Mouse (Mus musculus): ENCODE data around the gene B3galt5.

The B3galt5 gene

DNA sequence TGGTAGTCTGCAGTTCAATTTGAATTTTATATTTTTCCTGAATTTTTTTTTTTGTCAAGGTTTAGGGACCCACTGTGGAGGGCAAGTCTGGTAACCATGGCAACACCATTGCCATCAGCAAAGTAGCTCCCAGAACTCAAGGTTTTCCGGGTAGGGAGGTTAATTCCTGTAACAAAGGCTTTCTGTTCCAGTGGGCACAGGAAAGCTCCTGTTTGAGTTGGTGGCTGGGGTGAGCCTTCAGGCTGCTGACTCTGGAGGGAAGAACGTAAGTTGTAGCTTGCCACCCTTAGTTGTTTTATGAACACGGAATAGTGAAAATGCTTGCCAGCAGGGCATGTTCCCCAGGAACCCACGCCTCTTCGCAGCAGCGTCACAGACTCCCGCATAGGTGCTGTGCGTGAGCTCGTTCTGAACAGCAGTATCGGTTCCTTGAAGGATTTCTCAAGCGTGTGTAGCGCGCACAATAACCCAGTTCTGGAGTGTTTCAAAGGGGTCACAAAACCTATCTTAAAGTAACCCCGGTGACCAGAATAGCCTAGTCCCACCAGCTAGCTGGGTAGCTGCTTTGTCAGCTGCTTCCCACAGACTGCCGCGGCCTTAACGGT lies at the start of gene B3galt5:
Gene B3galt5 (plus strand): TSS at position 436 of the 605 bp plus-strand sequence.
- DNase-seq: no peak

DNA sequence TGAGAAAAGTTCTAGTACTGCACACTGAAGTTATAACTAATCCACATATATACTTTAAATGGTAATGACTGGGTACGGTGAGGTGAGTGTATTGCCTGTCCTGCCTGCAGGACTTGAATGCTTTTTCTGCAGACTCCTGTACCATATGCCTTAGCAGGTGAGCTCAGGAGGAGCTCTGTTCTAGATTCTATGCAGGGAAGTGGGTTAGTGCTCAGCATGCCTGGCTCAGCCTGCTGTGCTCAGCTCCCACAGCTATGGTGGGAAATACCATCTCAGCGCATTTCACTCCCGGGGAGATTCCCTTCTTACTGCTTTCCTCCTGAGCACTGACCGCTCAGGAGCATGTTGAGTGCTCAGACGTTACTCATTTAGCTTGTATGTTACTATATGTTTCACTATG lies 48.0 kb upstream of the B3galt5 start:
- no peak for DNase-seq

DNA sequence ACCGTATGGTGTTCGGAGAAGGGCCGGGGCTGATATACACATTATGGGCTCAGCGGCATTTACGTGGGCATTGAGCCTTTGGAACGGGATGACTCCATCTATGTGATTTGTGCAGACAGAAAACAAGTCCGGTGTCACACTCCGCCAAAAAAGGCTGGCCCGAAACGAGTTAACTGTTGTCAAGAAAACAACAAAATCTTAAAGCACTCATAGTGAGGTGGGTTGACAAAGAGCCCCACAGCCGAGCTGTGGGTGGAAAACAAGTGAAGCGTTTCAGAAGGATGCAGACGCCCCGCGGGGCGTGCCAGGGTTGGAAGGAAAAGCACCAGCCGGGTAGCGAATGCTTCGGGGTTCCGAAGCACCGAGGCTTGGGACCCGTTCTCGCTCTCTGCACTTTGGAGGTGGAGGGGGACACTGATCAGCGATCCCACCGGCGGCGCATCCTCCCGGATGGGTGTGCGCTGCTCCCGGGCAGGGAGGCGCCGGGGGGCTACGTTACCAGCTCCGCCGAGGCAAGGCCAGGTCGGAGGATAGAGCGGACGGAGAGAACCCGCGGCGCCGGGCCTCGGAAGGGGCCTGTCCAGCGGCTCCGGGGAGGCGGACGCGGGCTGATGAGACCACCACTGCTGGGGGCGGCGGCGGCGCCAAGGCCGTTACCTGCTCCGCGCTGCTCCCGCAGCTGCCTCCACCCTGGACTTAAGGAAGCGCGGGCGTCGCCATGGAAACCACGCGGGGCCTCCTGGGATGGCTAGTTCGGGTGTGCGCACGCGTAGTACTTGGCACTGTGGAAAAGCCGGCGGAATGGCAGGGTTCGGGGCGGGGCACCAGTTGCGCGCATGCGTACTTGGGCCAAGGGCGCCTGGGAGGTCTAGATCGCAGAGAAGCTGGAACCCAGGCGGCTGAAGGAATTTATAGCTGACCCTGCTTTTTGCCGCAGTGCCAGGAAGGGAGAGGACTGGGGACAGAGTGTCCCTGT lies 43.8 kb upstream of the B3galt5 start, which contains the start of gene Lca5l:
Gene Lca5l (minus strand): TSS at position 741 of the 976 bp plus-strand sequence.
- DNase-seq: peak; percentile 98

DNA sequence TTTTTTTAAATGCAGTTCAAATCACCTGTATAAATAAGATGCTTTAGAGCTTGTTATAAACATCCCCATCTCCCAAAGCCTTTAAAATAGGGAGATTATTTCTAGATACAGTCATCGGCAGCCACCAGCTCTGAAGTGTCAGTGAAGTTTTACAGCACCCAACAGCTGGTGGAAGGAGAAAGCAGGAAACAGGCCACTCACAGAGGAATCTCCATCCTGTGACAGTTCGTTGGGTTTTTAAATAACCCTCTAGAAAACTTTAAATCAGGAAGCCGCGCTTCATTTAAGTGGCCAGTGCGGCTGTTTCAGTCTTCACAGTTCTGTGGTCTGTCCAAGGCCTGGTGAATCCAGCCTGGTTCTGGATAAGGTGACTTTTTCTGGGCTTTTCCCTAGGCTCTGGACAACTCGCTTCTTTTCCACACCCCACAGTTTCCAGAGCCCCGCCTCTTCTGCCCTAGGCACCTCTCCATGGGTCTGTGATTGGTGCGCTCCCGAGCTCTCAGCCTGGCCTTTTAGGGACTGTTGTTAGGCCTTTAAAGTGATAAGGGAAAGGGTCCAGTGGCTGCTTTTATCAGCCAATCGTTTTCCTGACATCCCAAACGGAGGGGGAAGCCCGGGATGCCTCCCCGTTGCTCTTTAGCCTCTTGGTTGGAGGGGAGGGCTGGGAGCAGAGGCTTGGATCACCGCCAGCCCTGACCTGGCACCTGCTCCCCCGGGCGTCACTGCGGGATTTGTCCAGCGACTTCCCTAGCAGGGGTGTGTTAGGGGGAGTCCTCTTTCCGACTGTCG lies 35.5 kb upstream of the B3galt5 start, which contains the start of gene Sh3bgr:
Gene Sh3bgr (plus strand): TSS at position 538 of the 789 bp plus-strand sequence.
- peak; percentile 27 for DNase-seq

DNA sequence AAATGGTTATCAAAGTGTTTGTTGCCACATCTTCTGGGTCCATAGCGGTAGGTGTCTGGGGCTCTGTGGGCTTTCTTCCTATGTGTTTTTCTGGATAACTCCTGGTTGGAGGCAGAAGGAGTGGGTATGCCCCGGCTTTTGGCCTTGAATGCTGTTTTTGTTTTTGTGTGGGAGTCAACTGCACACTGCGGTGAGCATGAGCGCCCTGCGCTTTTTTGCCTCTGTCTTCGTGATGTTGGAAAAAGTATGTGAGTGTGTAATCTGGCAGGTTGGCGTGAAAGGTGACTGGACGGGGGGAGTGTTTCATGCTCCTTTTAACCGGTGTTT lies 34.9 kb upstream of the B3galt5 start:
- DNase-seq: no peak

DNA sequence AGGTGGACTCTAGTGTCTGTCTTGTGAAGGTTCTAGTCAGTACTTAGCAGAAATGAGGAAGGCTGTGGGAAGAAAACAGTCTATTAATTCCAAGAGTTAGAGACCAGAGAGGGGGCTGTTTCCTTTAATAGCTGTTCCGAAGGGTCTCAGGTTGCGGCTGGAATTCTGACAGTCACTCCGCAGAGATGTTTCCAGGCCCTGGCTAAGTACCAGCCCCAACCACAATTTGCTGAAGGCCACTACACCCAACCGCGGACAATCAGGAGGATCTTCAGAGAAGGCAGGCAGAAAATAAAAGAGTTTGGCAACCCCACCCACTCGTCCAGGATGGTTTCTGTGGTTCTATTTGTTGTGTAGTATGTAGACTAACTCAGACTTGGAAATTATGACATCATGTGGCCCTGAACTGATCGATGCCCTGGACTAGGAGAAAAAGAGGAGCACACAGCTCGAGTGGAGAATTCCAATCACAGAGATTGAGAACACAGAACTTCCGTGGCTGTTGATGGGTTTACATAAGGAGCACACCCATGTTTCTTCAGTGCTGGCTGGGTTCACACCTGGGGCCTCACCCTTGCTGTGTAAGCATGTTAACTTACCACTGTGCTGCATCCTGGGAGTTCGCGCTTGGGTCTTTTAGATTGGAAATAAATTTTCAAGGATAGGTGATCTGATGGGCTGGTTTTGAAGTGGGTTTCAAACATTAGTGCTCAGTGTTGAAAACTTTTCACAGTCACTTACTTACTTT lies 33.9 kb upstream of the B3galt5 start:
- no peak for DNase-seq

DNA sequence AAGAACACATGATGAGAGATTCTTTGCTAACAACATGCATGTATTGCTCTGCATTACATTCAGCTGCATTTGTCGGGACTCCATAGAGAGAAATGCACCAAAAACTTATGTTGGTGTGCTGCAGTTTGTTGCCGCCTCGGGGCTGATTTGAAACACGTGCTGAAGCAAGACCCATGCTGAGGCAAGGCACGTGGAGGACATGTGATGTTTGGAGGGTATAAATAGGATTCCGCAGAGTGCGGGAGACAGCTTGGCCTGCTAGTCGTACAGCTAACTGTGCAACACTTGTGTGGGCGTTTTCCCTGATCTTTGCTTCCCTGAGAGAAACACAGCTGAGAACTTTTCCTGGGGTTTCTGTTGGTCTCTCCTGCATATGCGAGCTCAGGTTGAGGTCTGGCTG lies 25.8 kb upstream of the B3galt5 start:
- no peak for DNase-seq

DNA sequence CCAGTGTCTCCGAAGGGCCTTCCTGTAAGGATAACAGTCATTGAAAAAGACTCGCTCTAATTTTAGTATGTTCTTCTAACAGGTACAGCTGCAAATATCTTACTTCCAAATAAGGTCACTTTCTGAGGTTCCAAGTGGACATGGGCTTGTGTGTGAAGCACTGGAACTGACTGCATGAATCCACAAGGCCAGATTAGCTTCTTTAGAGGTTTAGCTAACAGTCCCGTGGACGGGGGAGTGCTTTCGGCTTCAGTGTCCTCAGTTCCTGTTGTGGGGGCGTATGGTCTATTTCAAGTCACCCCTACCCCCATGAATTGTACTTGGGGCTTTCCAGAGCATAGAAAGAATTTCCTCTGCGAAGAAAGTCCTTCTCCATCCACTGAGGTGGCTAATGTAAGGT lies 24.7 kb upstream of the B3galt5 start:
- DNase-seq: no peak

DNA sequence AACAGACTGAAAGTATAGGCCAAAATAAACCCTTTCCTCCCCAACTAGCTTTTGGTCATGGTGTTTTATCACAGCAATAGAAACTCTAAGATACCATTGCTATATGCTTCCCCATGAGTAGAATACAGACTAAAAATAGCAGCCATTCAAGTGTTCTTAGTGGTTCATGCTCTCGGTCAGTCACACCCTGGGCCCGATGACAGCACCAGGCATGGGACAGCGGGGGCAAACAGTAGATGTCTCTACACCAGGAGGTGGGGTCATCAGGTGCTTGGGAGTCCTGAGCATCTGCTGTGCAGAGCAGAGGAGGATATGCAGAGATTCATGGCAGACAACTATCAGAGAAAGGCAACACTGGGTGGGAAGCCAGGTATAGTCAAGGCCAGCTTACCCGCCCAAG lies 22.6 kb upstream of the B3galt5 start:
- DNase-seq: no peak

DNA sequence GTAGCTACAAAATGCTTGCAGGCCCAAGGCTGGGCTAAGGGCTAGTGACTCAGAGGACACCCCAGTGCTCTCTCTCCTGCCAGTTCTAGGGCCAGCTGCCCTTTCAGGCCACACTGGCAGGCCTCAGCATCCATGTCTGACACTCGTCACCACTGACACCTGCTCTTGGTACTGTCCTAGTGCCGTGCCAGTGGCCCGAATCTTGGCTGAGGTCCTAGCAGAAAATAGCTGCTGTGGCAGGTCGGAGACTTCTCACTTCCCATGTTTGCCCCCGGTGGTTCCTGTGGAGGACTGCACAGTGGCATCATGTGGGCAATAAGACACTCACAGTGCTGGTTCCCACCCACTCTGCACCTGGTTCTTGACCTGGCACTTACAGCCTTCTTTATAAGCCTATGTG lies 14.1 kb upstream of the B3galt5 start:
- DNase-seq: no peak

DNA sequence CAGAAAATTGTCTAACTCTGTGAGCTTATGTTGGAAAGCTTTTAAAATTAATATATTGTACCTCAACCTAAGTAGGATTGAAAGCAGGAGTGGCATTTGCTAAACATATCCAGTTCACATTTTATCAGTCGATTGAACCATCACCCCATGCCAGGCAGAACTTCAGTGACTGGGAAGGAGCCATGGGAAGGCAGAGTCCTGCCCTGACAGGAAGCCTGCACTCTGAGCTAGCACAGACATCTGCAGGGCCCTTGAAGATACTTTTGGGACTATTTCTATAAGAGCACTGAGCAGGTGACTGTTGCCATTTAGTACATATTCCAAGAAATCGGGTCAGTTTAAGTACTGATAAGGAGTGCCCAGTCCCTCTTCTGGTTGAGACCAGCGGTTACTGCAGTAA lies 13.6 kb upstream of the B3galt5 start:
- DNase-seq: no peak

DNA sequence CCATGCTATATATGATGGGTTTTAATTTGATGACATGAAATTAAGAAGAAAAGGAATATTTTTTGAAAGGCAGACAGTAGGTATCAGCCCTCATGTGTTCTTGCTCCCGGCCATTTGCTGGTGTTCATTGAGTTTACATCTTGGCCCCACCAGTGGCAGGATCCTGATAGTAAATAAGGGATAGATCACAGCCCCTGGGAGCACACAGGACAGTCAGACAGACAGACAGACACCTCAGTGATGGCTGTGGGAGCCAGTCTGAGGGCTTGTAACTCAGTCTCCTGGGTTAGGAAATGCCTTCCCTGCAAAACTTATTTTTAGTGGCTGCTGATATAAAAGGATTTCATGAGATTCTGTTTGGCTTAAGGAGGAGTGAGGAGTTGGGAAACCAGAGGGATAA lies 13.1 kb upstream of the B3galt5 start:
- no peak for DNase-seq

DNA sequence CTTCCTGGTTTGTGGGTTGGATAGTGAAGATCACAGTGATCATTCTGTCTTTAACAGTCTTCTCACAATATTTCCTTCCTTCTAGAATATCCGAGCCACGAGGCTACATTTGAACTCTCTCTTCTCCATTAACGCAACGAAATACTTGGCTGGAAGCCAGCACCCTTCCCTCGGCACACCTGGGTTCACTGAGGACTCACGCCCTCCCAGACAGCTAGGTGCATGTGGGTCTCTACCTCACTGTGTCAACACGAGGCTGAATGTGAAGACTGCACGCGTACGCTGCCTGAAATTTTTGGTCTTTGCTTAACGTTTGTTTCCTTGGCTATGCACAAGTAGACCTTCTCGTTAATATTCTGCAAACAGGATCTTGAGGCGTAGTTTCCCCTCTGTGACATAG lies 7.2 kb upstream of the B3galt5 start:
- DNase-seq: no peak

DNA sequence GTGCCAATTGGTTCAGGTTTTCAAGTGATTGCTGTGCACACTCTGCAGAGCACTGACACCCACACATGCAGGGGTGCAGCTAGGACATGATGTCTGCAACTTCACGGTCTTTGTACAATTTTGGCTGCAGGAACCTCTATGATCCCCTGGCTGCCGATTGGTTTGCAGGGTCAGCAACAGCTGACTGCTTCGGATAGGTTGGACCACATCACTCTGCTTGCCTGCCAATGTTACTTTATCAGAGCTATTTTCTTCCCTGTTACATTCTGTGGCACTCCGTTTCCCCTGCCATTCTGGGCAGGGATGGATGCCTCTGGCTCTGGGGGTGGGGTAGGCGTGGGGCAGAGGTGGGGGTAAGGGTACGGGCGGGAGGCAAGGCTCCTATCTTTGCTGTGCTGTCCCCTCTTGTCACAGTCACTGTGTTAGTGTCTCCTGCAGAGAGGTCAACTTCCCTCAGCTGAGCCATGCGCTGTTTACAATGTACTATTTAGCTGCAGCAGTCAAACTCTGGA lies 6.5 kb upstream of the B3galt5 start:
- no peak for DNase-seq

DNA sequence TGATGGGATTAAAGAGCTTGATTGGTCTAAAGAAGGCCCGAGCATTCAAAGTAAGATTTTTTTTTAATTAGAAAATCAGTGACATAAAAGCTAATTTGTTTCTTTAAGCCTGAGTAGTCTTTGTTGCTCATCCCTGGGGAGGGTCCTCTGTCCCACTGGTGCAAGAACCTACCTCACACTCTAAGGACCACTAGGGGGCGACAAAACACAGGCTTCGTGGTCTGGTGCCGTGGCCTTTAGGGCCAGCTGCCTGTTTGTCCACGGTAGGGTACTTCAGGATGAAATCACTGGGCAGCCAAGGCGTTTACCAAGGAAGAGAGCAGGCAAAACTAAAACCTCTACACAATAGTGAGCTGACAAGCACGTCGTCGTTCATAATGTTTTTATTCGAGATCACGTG lies 5.2 kb upstream of the B3galt5 start:
- peak; percentile 61 for DNase-seq

DNA sequence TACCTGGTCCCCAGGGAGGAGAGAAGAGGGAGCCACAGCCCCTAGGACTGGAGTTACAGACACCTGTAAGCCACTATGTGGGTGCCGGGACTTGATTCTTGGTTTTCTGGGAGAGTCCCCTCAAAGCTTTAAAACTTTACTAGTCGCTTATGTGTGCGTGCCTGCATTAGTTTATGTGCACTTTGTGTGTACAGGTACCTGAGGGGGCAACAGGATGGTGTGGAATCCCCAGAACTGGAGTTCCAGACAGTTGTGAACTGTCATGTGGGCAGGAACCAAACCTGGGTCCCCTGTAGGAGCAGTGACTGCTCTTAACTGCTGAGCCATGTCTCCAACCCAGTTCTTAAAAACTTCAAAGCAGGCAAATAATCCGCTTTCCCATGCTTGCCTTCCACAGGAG lies 4.3 kb upstream of the B3galt5 start:
- no peak for DNase-seq

DNA sequence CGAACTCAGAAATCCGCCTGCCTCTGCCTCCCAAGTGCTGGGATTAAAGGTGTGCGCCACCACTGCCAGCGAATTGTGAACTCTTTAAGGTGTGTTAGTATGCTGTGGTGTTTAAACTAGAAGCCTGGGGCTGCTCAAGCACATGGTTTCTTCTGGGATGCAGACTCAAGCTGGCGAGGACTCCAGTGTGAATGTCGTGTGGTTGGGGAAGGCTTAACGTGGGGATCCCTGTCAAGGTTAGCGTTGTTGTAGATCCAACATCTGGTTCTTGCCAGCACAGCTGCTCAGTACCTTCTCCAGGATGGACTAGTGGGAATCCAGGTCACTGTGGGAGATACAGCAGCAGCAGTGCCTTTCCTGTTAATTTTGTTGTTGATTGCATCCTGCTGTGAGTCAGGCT lies 3.6 kb upstream of the B3galt5 start:
- no peak for DNase-seq

DNA sequence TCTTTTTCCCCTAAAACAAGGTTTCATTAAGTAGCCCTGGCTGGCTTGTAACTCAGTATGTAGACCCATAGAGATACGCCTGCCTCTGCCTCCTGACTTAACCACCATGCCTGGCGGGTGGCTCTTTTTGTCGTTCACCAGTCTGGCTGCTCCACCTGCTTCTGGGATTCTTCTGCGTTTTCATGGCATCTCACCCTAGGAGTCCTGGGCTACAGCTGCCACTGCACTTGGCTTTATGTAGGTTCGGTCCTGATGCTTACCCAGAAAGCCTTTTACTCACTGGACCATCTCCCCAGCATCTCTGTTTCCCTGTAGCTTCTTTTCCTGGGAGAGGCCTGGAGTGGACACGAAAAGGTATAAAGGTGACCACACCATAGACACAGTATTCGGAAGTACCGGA lies 1.6 kb upstream of the B3galt5 start:
- no peak for DNase-seq

DNA sequence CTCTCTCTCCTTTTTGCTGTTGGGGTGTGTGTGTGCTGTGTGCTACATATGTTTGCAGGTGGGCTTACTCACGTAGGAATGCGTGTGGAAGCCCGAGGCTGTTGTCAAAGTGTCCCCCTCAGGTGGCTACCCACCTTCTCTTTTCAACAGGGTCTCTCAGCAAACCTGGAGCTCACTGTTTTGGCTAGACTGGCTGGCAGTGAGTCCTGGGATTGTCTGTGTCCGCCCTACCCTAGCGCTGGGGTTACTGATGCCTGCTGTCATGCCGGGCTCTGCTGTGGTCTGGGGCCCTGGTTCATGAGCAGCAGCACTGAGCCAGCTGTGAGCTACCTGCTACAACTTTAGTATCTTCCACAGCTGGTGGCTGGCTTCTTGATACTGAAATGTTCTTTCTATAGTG lies 8.9 kb downstream of the B3galt5 start:
- no peak for DNase-seq

DNA sequence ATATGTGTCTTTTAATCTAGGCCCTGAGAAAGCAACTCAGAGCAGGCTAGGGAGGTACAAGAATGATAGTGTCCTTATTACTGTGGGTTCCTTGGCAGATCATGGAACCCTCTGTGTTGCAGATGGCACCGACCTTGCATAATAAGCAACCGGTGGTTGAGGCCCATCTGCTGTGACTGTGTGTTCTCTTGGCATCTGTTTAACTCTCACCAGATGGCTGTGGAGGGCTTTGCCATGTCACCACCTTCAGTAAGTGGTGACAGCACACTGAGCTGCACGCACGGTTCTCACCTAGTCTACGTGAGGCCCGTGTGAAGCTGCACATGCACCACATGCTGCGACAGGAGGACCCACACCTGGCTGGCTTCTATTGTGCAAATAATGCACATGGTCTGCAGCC lies 14.0 kb downstream of the B3galt5 start:
- DNase-seq: no peak

DNA sequence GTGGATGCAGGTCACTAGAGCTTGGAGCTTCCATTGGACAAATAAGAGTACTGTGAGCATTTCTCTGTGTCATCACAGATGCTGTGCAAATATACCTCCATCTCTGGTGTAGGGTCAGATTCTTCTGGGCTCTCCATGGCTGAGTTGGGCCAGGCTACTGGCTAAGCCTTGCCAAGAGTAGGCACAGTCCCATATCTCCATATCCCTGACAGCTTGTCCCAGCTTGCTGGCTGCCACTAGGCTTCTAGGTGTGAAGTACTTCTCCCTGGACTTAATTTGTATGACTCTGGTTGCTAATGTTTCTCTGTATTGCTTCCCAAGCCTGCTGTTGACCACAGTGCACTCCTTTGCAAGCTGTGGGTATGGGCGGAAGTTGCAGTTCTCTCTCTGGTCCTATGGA lies 16.5 kb downstream of the B3galt5 start:
- no peak for DNase-seq

DNA sequence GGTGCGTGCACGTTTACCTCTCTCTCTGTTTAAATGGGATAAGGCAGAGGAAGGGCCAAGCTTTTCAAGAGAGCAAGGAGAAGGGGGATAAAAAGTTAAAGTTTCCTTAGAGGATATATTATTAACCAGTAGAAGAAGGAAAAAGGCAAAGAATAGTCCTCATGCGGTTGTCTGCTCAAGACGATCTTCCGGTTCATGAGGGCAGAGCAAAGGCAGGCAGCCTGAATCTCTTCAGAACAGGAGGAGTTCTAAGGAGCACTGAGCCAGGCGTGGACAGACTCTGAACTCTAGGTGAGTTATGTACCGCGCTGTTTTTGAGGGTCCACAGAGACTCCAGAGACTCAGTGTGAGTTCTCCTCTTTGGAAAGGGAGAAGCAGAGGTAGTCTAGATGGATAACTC lies 22.8 kb downstream of the B3galt5 start:
- no peak for DNase-seq

DNA sequence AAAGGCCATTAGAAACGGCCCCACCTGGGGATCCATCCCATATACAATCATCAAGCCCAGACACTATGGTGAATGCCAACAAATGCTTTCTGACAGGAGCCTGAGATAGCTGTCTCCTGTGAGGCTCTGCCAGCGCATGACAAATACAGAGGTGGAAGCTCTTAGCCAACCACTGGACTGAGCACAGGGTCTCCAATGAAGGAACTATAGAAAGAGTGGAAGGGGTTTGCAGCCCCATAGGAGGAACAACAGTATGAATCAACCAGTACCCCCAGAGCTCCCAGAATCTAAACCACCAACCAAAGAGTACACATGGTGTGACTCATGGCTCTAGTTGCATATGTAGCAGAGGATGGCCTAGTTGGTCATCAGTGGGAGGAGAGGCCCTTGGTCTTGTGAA lies 36.1 kb downstream of the B3galt5 start:
- DNase-seq: no peak
